29 mouse cellular contexts compared by ENCODE assay signal in genomic region chr4:62543782-62544181, GRCm38 (mm10). TPM values are rescaled to one million over a fixed set of nuclear protein-coding genes. Genes with fewer than 3 reads are reported as not detected.
"Had no signal": no experiment of that assay in that cellular context is flagged by ENCODE, and none has a peak within 500 bp of the region (broad histone marks: within the 10 kb centered on the region; RNA-seq: fewer than 3 reads in every experiment).

No protein-coding gene starts in this region.

- H3K27ac ChIP-seq: heart, adult 2 months; heart, embryonic 13.5 days; heart, embryonic 15.5 days; hindbrain, embryonic 13.5 days; hindbrain, embryonic 15.5 days; hindbrain, postnatal 0 days; kidney, embryonic 15.5 days; kidney, postnatal 0 days; limb, embryonic 13.5 days; limb, embryonic 15.5 days; liver, embryonic 12.5 days; liver, embryonic 14.5 days had no signal

- H3K27me3 ChIP-seq: heart, embryonic 15.5 days; hindbrain, embryonic 13.5 days; hindbrain, embryonic 15.5 days; kidney, embryonic 15.5 days; limb, embryonic 13.5 days; limb, embryonic 15.5 days; liver, embryonic 12.5 days had no signal

- H3K9me3 ChIP-seq: heart, embryonic 13.5 days; heart, embryonic 15.5 days; hindbrain, embryonic 15.5 days; kidney, embryonic 15.5 days; limb, embryonic 13.5 days; limb, embryonic 15.5 days; liver, embryonic 12.5 days had no signal

- H3K36me3 ChIP-seq: heart, embryonic 13.5 days; heart, embryonic 15.5 days; hindbrain, embryonic 13.5 days; hindbrain, embryonic 15.5 days; kidney, embryonic 15.5 days; limb, embryonic 13.5 days; limb, embryonic 15.5 days; liver, embryonic 12.5 days had no signal

- H3K4me2 ChIP-seq: heart, embryonic 11.5 days; heart, embryonic 13.5 days; heart, embryonic 15.5 days; hindbrain, embryonic 13.5 days; hindbrain, embryonic 15.5 days; kidney, embryonic 15.5 days; limb, embryonic 13.5 days; limb, embryonic 15.5 days; liver, embryonic 12.5 days had no signal

- ATAC-seq: hindbrain, postnatal 0 days; intestine, embryonic 16.5 days; liver, embryonic 12.5 days had no signal

- H3K9ac ChIP-seq: heart, embryonic 13.5 days; heart, embryonic 15.5 days; hindbrain, embryonic 13.5 days; hindbrain, embryonic 15.5 days; kidney, embryonic 15.5 days; limb, embryonic 13.5 days; limb, embryonic 15.5 days; liver, embryonic 12.5 days; liver, embryonic 14.5 days had no signal

- H3K4me1 ChIP-seq: heart, embryonic 13.5 days; heart, embryonic 15.5 days; hindbrain, embryonic 13.5 days; hindbrain, embryonic 15.5 days; kidney, embryonic 15.5 days; limb, embryonic 13.5 days; limb, embryonic 15.5 days; liver, embryonic 12.5 days had no signal

- DNase-seq: gastrocnemius, postnatal 14 days; gastrocnemius, postnatal 36 days; heart, adult 2 months; heart, postnatal 14 days; heart, postnatal 36 days; kidney, adult 11 months; kidney, adult 2 months; kidney, adult 9 months; kidney, postnatal 14 days; kidney, postnatal 36 days; layer of hippocampus, adult 9-11 months; layer of hippocampus, postnatal 36 days; left cerebral cortex, postnatal 4 days had no signal

- H3K4me3 ChIP-seq: heart, adult 2 months; heart, embryonic 13.5 days; heart, embryonic 15.5 days; hindbrain, embryonic 13.5 days; hindbrain, embryonic 15.5 days; kidney, embryonic 15.5 days; limb, embryonic 13.5 days; limb, embryonic 15.5 days; liver, embryonic 12.5 days had no signal

RNA-seq across cellular contexts. Expression of gene 4933430I17Rik, which starts 18.6 kb away (rescaled TPM):
- total RNA-seq: gastrocnemius, adult 8-10 months; gastrocnemius, postnatal 36 days; heart, adult 2 months; hematopoietic stem cell, adult 5-6 weeks; hindbrain, postnatal 0 days; liver, adult 2 months had no signal
- polyA plus RNA-seq: heart, adult 2 months; liver, adult 2 months had no signal
